Mouse (Mus musculus): ENCODE data around the gene Map2. TPM values are rescaled to one million over a fixed set of nuclear protein-coding genes. Genes with fewer than 3 reads are reported as not detected.

The Map2 gene
- polyA plus RNA-seq, 1 experiment from 2014 or later: 464 TPM

GRCm38 (mm10) chr1:66266231-66266924, 91.3 kb downstream of the Map2 start:
- H3K27ac ChIP-seq: no peak overlapping the region
- H3K9ac ChIP-seq: no peak overlapping the region
- no peaks in the 10 kb centered on the region for H3K36me3 ChIP-seq (replicated peaks)
- H3K27me3 ChIP-seq (replicated peaks): no peaks in the 10 kb centered on the region
- no peak overlapping the region for H3K4me2 ChIP-seq
- WGBS: 29% methylated on average over 4 of the region's 4 CpGs
- H3K4me3 ChIP-seq: no peak overlapping the region
- H3K4me1 ChIP-seq: peaks cover 6% of the 10 kb centered on the region
- no peaks in the 10 kb centered on the region for H3K9me3 ChIP-seq
- ATAC-seq (replicated peaks): no peak

- no peaks in the 10 kb centered on the region for H3K27me3 ChIP-seq (replicated peaks)
- H3K9me3 ChIP-seq: no peaks in the 10 kb centered on the region
- no peak overlapping the region for H3K27ac ChIP-seq
- ATAC-seq (replicated peaks): peak; percentile 70; the same call in 1 of the 2 replicates
- H3K36me3 ChIP-seq (replicated peaks): no peaks in the 10 kb centered on the region
- no peak overlapping the region for H3K4me2 ChIP-seq
- H3K9ac ChIP-seq: no peak overlapping the region
- peaks cover 6% of the 10 kb centered on the region for H3K4me1 ChIP-seq
- 85% methylated on average over 5 of the region's 5 CpGs for WGBS
- no peak overlapping the region for H3K4me3 ChIP-seq
Observed at GRCm38 (mm10) chr1:66277663-66278062, 102.6 kb downstream of the Map2 start.

GRCm38 (mm10) chr1:66279222-66280009, 104.3 kb downstream of the Map2 start:
- ATAC-seq (replicated peaks): no peak
- 79% methylated on average over 4 of the region's 4 CpGs for WGBS
- Histone ChIP-seq H3K9me3 (no peaks in the 10 kb centered on the region), H3K4me1 (peaks cover 6% of the 10 kb centered on the region), H3K27me3 (replicated peaks) (no peaks in the 10 kb centered on the region), H3K9ac (no peak overlapping the region), H3K27ac (no peak overlapping the region), H3K4me3 (no peak overlapping the region), H3K4me2 (no peak overlapping the region), H3K36me3 (replicated peaks) (no peaks in the 10 kb centered on the region)

GRCm38 (mm10) chr1:66280152-66280551, 105.1 kb downstream of the Map2 start:
- 90% methylated on average over 4 of the region's 4 CpGs for WGBS
- no peak for ATAC-seq (replicated peaks)
- Histone ChIP-seq H3K9ac (no peak overlapping the region), H3K4me3 (no peak overlapping the region), H3K9me3 (no peaks in the 10 kb centered on the region), H3K4me2 (no peak overlapping the region), H3K4me1 (peaks cover 6% of the 10 kb centered on the region), H3K36me3 (replicated peaks) (no peaks in the 10 kb centered on the region), H3K27ac (no peak overlapping the region), H3K27me3 (replicated peaks) (no peaks in the 10 kb centered on the region)

GRCm38 (mm10) chr1:66282447-66282846, 107.4 kb downstream of the Map2 start:
- H3K4me3 ChIP-seq: no peak overlapping the region
- no peaks in the 10 kb centered on the region for H3K36me3 ChIP-seq (replicated peaks)
- H3K27me3 ChIP-seq (replicated peaks): no peaks in the 10 kb centered on the region
- ATAC-seq (replicated peaks): no peak
- 0 out of 2 replicates have a peak overlapping the region, but pooled peaks have one; percentile 2 for H3K27ac ChIP-seq
- 61% methylated on average over 3 of the region's 3 CpGs for WGBS
- no peaks in the 10 kb centered on the region for H3K9me3 ChIP-seq
- H3K4me1 ChIP-seq: peaks cover 6% of the 10 kb centered on the region
- no peak overlapping the region for H3K4me2 ChIP-seq
- no peak overlapping the region for H3K9ac ChIP-seq

- ATAC-seq (replicated peaks): no peak
- H3K9me3 ChIP-seq: no peaks in the 10 kb centered on the region
- no peak overlapping the region for H3K9ac ChIP-seq
- H3K27me3 ChIP-seq (replicated peaks): no peaks in the 10 kb centered on the region
- 87% methylated on average over 4 of the region's 4 CpGs for WGBS
- H3K36me3 ChIP-seq (replicated peaks): no peaks in the 10 kb centered on the region
- no peak overlapping the region for H3K27ac ChIP-seq
- H3K4me1 ChIP-seq: no peaks in the 10 kb centered on the region
- no peak overlapping the region for H3K4me2 ChIP-seq
- H3K4me3 ChIP-seq: no peak overlapping the region
Observed at GRCm38 (mm10) chr1:66288987-66289386, 113.9 kb downstream of the Map2 start.

GRCm38 (mm10) chr1:66292121-66292881, 117.2 kb downstream of the Map2 start:
- H3K4me1 ChIP-seq: no peaks in the 10 kb centered on the region
- H3K9ac ChIP-seq: no peak overlapping the region
- H3K36me3 ChIP-seq (replicated peaks): no peaks in the 10 kb centered on the region
- H3K27ac ChIP-seq: no peak overlapping the region
- H3K27me3 ChIP-seq (replicated peaks): no peaks in the 10 kb centered on the region
- no peak overlapping the region for H3K4me2 ChIP-seq
- no peak overlapping the region for H3K4me3 ChIP-seq
- ATAC-seq (replicated peaks): no peak
- H3K9me3 ChIP-seq: no peaks in the 10 kb centered on the region
- WGBS: 78% methylated on average over 3 of the region's 3 CpGs

GRCm38 (mm10) chr1:66299376-66299775, 124.3 kb downstream of the Map2 start:
- 70% methylated on average over 6 of the region's 6 CpGs for WGBS
- Histone ChIP-seq H3K4me1 (0 out of 2 replicates have a peak, but pooled peaks cover 3% of the 10 kb centered on the region), H3K36me3 (replicated peaks) (no peaks in the 10 kb centered on the region), H3K4me3 (no peak overlapping the region), H3K9ac (no peak overlapping the region), H3K9me3 (no peaks in the 10 kb centered on the region), H3K4me2 (no peak overlapping the region), H3K27ac (no peak overlapping the region), H3K27me3 (replicated peaks) (no peaks in the 10 kb centered on the region)
- no peak for ATAC-seq (replicated peaks)

- Histone ChIP-seq H3K4me1 (peaks cover 29% of the 10 kb centered on the region), H3K36me3 (replicated peaks) (no peaks in the 10 kb centered on the region), H3K27ac (peak overlapping the region; percentile 98), H3K27me3 (replicated peaks) (no peaks in the 10 kb centered on the region), H3K9ac (peak overlapping the region; percentile 35; the same call in 1 of the 2 replicates), H3K4me3 (peak overlapping the region; percentile 19), H3K4me2 (peak overlapping the region; percentile 69), H3K9me3 (no peaks in the 10 kb centered on the region)
- ATAC-seq (replicated peaks): peak; percentile 75
- WGBS: 14% methylated on average over 2 of the region's 2 CpGs
Observed at GRCm38 (mm10) chr1:66320378-66321135, 145.5 kb downstream of the Map2 start.

- H3K4me1 ChIP-seq: peaks cover 31% of the 10 kb centered on the region
- peak overlapping the region; percentile 19 for H3K4me3 ChIP-seq
- H3K27me3 ChIP-seq (replicated peaks): no peaks in the 10 kb centered on the region
- 4% methylated on average over 1 of the region's 1 CpGs for WGBS
- no peaks in the 10 kb centered on the region for H3K9me3 ChIP-seq
- peak overlapping the region; percentile 69 for H3K4me2 ChIP-seq
- H3K9ac ChIP-seq: peak overlapping the region; percentile 35; the same call in 1 of the 2 replicates
- peak; percentile 16 for ATAC-seq (replicated peaks)
- H3K36me3 ChIP-seq (replicated peaks): no peaks in the 10 kb centered on the region
- H3K27ac ChIP-seq: peak overlapping the region; percentile 98
Observed at GRCm38 (mm10) chr1:66321136-66321502, 146.0 kb downstream of the Map2 start.

GRCm38 (mm10) chr1:66321631-66322142, 146.6 kb downstream of the Map2 start:
- peak overlapping the region; percentile 79 for H3K9ac ChIP-seq
- no peaks in the 10 kb centered on the region for H3K27me3 ChIP-seq (replicated peaks)
- no peaks in the 10 kb centered on the region for H3K36me3 ChIP-seq (replicated peaks)
- H3K27ac ChIP-seq: peak overlapping the region; percentile 98
- peak; percentile 84 for ATAC-seq (replicated peaks)
- no peaks in the 10 kb centered on the region for H3K9me3 ChIP-seq
- H3K4me2 ChIP-seq: peak overlapping the region; percentile 69
- H3K4me3 ChIP-seq: peak overlapping the region; percentile 52
- 7% methylated on average over 15 of the region's 15 CpGs for WGBS
- H3K4me1 ChIP-seq: peaks cover 34% of the 10 kb centered on the region
